Mouse (Mus musculus) hindbrain, embryonic 13.5 days (tissue): ENCODE measurements around the gene Duox1. TPM values are rescaled to one million over a fixed set of nuclear protein-coding genes. Genes with fewer than 3 reads are reported as not detected.

Source experiments
- ATAC-seq: fragments of 200-750 bp; cut with Nextera tagmentation; 2 replicates; pipeline ENCODE4 v1.8.0; 2017; ENCODE audit warnings: moderate TSS enrichment; ENCODE audit not compliant: low FRiP score
- H3K27ac ChIP-seq: fragments of 300-500 bp; sonication (generic); 2 replicates; pipeline ENCODE4 v1.5.1; 2015; ENCODE audit warnings: inconsistent platforms, mild to moderate bottlenecking, moderate library complexity
- H3K27me3 ChIP-seq: fragments of 300-500 bp; sonication (generic); 2 replicates; pipeline ENCODE4 v1.6.1; 2015; ENCODE audit warnings: mild to moderate bottlenecking, inconsistent platforms
- H3K36me3 ChIP-seq: fragments of 300-500 bp; sonication (generic); 2 replicates; pipeline ENCODE4 v1.6.1; 2015; ENCODE audit warnings: mild to moderate bottlenecking, inconsistent platforms
- H3K4me1 ChIP-seq: fragments of 300-500 bp; sonication (generic); replicated peaks from 2 replicates; pipeline ENCODE4 v1.6.1; 2015; ENCODE audit warnings: inconsistent platforms
- H3K4me2 ChIP-seq: fragments of 300-500 bp; sonication (generic); 2 replicates; pipeline ENCODE4 v1.6.1; 2015; ENCODE audit warnings: inconsistent platforms, mild to moderate bottlenecking, moderate library complexity
- H3K4me3 ChIP-seq: fragments of 300-500 bp; sonication (generic); 2 replicates; pipeline ENCODE4 v1.5.1; 2015; ENCODE audit warnings: mild to moderate bottlenecking, inconsistent platforms
- H3K9ac ChIP-seq: fragments of 300-500 bp; sonication (generic); 2 replicates; pipeline ENCODE4 v1.6.1; 2015; ENCODE audit warnings: mild to moderate bottlenecking, inconsistent platforms
- H3K9me3 ChIP-seq: fragments of 300-500 bp; sonication (generic); 2 replicates; pipeline ENCODE4 v1.6.1; 2016; ENCODE audit warnings: inconsistent platforms
- WGBS: fragments of 180-500 bp; shearing (Covaris S2); methylation state at CpG from one replicate; pipeline ENCODE4 v1.1.7; 2015; 5-methylcytosine and 5-hydroxymethylcytosine counted together
- polyA plus RNA-seq: library from polyadenylated mRNA; unstranded; fragments of >200 nt; fragmentation: Nextera tagmentation; extraction: Ambion mirVana; gene quantifications from 2 replicates; pipeline ENCODE4 v1.2.1, GENCODE M21; 2015

The Duox1 gene
- polyA plus RNA-seq, 1 experiment from 2014 or later: 0.16 TPM

- H3K27ac ChIP-seq: no peak overlapping the region
- peak overlapping the region; percentile 88 for H3K4me2 ChIP-seq
- ATAC-seq: peak; percentile 49
- no peaks in the 10 kb centered on the region for H3K9me3 ChIP-seq
- peaks cover 99% of the 10 kb centered on the region for H3K27me3 ChIP-seq
- peak overlapping the region; percentile 45 for H3K4me3 ChIP-seq
- 1% methylated on average over 48 of the region's 48 CpGs for WGBS
- peaks cover 49% of the 10 kb centered on the region for H3K4me1 ChIP-seq
- H3K36me3 ChIP-seq: no peaks in the 10 kb centered on the region
- H3K9ac ChIP-seq: peak overlapping the region; percentile 67
Observed at GRCm38 (mm10) chr2:122301081-122301920, 14.2 kb upstream of the Duox1 start.

GRCm38 (mm10) chr2:122301921-122302573, 13.4 kb upstream of the Duox1 start:
- 6% methylated on average over 23 of the region's 23 CpGs for WGBS
- Histone ChIP-seq H3K9me3 (no peaks in the 10 kb centered on the region), H3K4me2 (peak overlapping the region; percentile 88), H3K27ac (no peak overlapping the region), H3K4me1 (peaks cover 45% of the 10 kb centered on the region), H3K4me3 (peak overlapping the region; percentile 45), H3K9ac (peak overlapping the region; percentile 67), H3K36me3 (no peaks in the 10 kb centered on the region), H3K27me3 (peaks cover 100% of the 10 kb centered on the region)
- ATAC-seq: no peak; the same call in 1 of the 2 replicates

- no peak overlapping the region for H3K4me3 ChIP-seq
- H3K27me3 ChIP-seq: peaks cover 99% of the 10 kb centered on the region
- ATAC-seq: peak; percentile 70
Observed at GRCm38 (mm10) chr2:122302574-122303241, 12.8 kb upstream of the Duox1 start.

GRCm38 (mm10) chr2:122304544-122304943, 10.9 kb upstream of the Duox1 start:
- Histone ChIP-seq H3K4me1 (peaks cover 21% of the 10 kb centered on the region), H3K4me2 (no peak overlapping the region), H3K9ac (no peak overlapping the region), H3K9me3 (no peaks in the 10 kb centered on the region), H3K27me3 (peaks cover 90% of the 10 kb centered on the region), H3K27ac (no peak overlapping the region), H3K4me3 (no peak overlapping the region), H3K36me3 (no peaks in the 10 kb centered on the region)
- 88% methylated on average over 6 of the region's 6 CpGs for WGBS
- ATAC-seq: no peak

More at GRCm38 (mm10) chr2:122302574-122303241, 12.8 kb upstream of the Duox1 start:
- H3K9me3 ChIP-seq: no peaks in the 10 kb centered on the region
- no peaks in the 10 kb centered on the region for H3K36me3 ChIP-seq
- peaks cover 38% of the 10 kb centered on the region for H3K4me1 ChIP-seq
- H3K27ac ChIP-seq: no peak overlapping the region
- 15% methylated on average over 9 of the region's 9 CpGs for WGBS
- no peak overlapping the region for H3K4me2 ChIP-seq
- no peak overlapping the region for H3K9ac ChIP-seq

- 86% methylated on average over 16 of the region's 16 CpGs for WGBS
- peaks cover 21% of the 10 kb centered on the region for H3K4me1 ChIP-seq
- H3K27ac ChIP-seq: no peak overlapping the region
- peaks cover 83% of the 10 kb centered on the region for H3K27me3 ChIP-seq
- H3K4me2 ChIP-seq: no peak overlapping the region
- H3K4me3 ChIP-seq: no peak overlapping the region
- H3K9me3 ChIP-seq: no peaks in the 10 kb centered on the region
- H3K9ac ChIP-seq: no peak overlapping the region
- no peak for ATAC-seq
- H3K36me3 ChIP-seq: no peaks in the 10 kb centered on the region
Observed at GRCm38 (mm10) chr2:122305097-122305892, 10.2 kb upstream of the Duox1 start.

GRCm38 (mm10) chr2:122306184-122306583, 9.3 kb upstream of the Duox1 start:
- H3K9me3 ChIP-seq: no peaks in the 10 kb centered on the region
- peaks cover 12% of the 10 kb centered on the region for H3K4me1 ChIP-seq
- ATAC-seq: no peak
- 59% methylated on average over 4 of the region's 4 CpGs for WGBS
- H3K36me3 ChIP-seq: no peaks in the 10 kb centered on the region
- no peak overlapping the region for H3K4me3 ChIP-seq
- no peak overlapping the region for H3K4me2 ChIP-seq
- H3K27me3 ChIP-seq: peaks cover 74% of the 10 kb centered on the region
- H3K9ac ChIP-seq: no peak overlapping the region
- no peak overlapping the region for H3K27ac ChIP-seq

- ATAC-seq: no peak
- peaks cover 69% of the 10 kb centered on the region for H3K27me3 ChIP-seq
Observed at GRCm38 (mm10) chr2:122309647-122310046, 5.8 kb upstream of the Duox1 start.

GRCm38 (mm10) chr2:122311561-122311960, 3.9 kb upstream of the Duox1 start:
- peaks cover 8% of the 10 kb centered on the region for H3K4me1 ChIP-seq
- no peaks in the 10 kb centered on the region for H3K9me3 ChIP-seq
- peaks cover 65% of the 10 kb centered on the region for H3K27me3 ChIP-seq
- H3K9ac ChIP-seq: no peak overlapping the region
- no peak overlapping the region for H3K4me3 ChIP-seq
- no peaks in the 10 kb centered on the region for H3K36me3 ChIP-seq
- 39% methylated on average over 2 of the region's 2 CpGs for WGBS
- H3K27ac ChIP-seq: no peak overlapping the region
- H3K4me2 ChIP-seq: no peak overlapping the region
- 0 out of 2 replicates have a peak, but pooled peaks have one; percentile 9 for ATAC-seq

More at GRCm38 (mm10) chr2:122309647-122310046, 5.8 kb upstream of the Duox1 start:
- no peak overlapping the region for H3K4me3 ChIP-seq
- H3K9me3 ChIP-seq: no peaks in the 10 kb centered on the region
- peaks cover 8% of the 10 kb centered on the region for H3K4me1 ChIP-seq
- H3K27ac ChIP-seq: no peak overlapping the region
- H3K36me3 ChIP-seq: no peaks in the 10 kb centered on the region
- no peak overlapping the region for H3K9ac ChIP-seq
- 26% methylated on average over 3 of the region's 3 CpGs for WGBS
- H3K4me2 ChIP-seq: no peak overlapping the region

- no peaks in the 10 kb centered on the region for H3K9me3 ChIP-seq
- WGBS: 5% methylated on average over 27 of the region's 27 CpGs
- peak overlapping the region; percentile 43 for H3K4me2 ChIP-seq
- 0 out of 2 replicates have a peak, but pooled peaks have one; percentile 4 for ATAC-seq
- H3K4me3 ChIP-seq: peak overlapping the region; percentile 10
- no peaks in the 10 kb centered on the region for H3K36me3 ChIP-seq
- peaks cover 53% of the 10 kb centered on the region for H3K27me3 ChIP-seq
- no peak overlapping the region for H3K27ac ChIP-seq
- no peak overlapping the region for H3K9ac ChIP-seq
- peaks cover 8% of the 10 kb centered on the region for H3K4me1 ChIP-seq
Observed at GRCm38 (mm10) chr2:122312722-122313417, 2.6 kb upstream of the Duox1 start.

GRCm38 (mm10) chr2:122313536-122313935, 1.9 kb upstream of the Duox1 start, which contains the start of gene Duoxa1:
Gene Duoxa1, minus strand, starts transcription at chr2:122313730.
- H3K9ac ChIP-seq: no peak within 1 kb of the TSS
- H3K4me3 ChIP-seq: peak within 1 kb of the TSS; percentile 10
- peak; percentile 33; the same call in 1 of the 2 replicates for ATAC-seq
- no peaks in the 10 kb centered on the region for H3K36me3 ChIP-seq
- H3K27me3 ChIP-seq: peaks cover 53% of the 10 kb centered on the region
- H3K27ac ChIP-seq: no peak within 1 kb of the TSS
- H3K4me1 ChIP-seq: peaks cover 8% of the 10 kb centered on the region
- H3K4me2 ChIP-seq: peak within 1 kb of the TSS; percentile 43
- no peaks in the 10 kb centered on the region for H3K9me3 ChIP-seq
- WGBS: 2% methylated on average over 24 of the region's 24 CpGs

GRCm38 (mm10) chr2:122317384-122317783, 1.9 kb downstream of the Duox1 start:
- H3K9ac ChIP-seq: no peak overlapping the region
- H3K4me1 ChIP-seq: peaks cover 8% of the 10 kb centered on the region
- peaks cover 42% of the 10 kb centered on the region for H3K27me3 ChIP-seq
- no peak for ATAC-seq
- H3K4me3 ChIP-seq: no peak overlapping the region
- no peak overlapping the region for H3K27ac ChIP-seq
- 78% methylated on average over 4 of the region's 4 CpGs for WGBS
- H3K4me2 ChIP-seq: no peak overlapping the region
- H3K36me3 ChIP-seq: no peaks in the 10 kb centered on the region
- H3K9me3 ChIP-seq: no peaks in the 10 kb centered on the region
